Mouse (Mus musculus): ENCODE results near the gene Rara.
A peak's percentile ranks its signal among the peaks of the same experiment; 100 is the strongest.
"Not testable (repeated sequence)": the region's sequence is repeated elsewhere in the genome, so short reads cannot be mapped to it uniquely, and the experiment has no call there.

The Rara gene

GRCm38 (mm10) chr11:98968079-98968478 lies 40.5 kb downstream of the Rara start:
- no peak for DNase-seq (ENCODE audit: low spot score in 2 of 2)

DNA sequence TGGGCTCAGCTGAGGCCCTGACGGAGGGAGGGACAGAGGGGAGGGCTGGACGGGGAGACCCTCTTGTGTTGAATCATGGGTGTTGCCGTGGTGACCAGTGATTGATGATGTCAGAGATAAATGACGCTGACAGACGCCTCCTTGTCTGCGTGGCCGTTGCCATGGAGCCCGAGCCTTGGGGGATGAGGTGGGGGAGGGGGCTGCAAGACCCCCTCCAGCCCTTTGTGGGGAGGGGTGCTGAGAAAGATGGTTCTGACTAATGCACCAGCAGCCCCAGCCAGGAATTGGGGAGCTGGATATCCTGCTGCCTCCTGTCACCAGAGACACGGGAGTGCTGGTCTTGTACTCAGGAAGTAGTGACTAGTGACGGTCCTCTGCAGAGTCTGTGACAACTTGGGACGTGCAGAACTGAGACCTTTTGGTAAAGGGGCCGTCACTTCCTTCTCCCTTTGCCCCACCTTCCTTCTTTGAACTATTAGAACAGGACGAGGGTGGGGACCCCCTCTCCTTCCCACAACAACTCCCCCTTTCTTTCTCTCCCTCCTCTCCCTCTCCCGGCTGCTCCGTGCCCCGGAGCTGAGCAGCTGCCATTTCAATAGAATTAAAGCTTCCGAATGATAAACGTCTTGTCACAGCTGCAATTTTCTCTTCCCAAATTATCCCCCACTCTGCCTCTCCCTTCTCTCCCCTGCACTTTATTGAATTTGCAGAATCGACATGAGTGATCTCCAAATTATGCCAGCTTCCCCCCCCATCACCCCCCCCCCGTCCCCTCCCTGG lies 41.3 kb downstream of the Rara start:
- no peak for DNase-seq (ENCODE audit: low spot score in 2 of 2)

GRCm38 (mm10) chr11:98969496-98969927 lies 41.9 kb downstream of the Rara start:
- DNase-seq (ENCODE audit: low spot score in 2 of 2) = peak in 1 of 2 experiments; percentile 82

GRCm38 (mm10) chr11:98970191-98970925 lies 42.7 kb downstream of the Rara start:
- no peak for DNase-seq (ENCODE audit: low spot score in 2 of 2)

DNA sequence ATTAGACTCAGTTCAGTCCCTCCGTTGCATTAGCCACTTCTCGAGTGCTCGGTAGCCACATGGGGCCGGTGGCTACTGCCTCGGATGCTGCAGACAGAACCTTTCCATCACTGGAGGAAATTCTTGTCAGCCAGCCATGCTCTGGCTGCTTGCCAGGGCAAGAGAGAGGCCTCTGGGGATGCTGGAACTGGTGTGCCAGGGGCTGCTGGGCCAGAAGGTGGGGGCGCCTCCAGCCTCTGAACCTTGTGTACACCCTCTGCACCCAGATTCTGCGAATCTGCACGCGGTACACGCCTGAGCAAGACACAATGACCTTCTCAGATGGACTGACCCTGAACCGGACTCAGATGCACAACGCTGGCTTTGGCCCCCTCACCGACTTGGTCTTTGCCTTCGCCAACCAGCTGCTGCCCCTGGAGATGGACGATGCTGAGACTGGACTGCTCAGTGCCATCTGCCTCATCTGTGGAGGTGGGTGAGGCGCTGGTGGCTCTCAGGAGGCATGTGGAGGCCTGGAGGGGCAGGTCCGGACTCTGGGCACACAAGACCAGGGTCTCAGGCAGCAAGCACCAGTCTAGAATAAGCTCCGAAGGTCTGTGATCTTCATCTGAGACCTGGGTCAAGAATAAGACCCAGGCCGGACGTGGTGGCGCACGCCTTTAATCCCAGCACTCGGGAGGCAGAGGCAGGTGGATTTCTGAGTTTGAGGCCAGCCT lies 43.9 kb downstream of the Rara start:
- DNase-seq (ENCODE audit: low spot score in 2 of 2) = no peak

- DNase-seq (ENCODE audit: low spot score in 2 of 2) = peak in 1 of 2 experiments; percentile 82
Measured at GRCm38 (mm10) chr11:98972215-98972614, 44.6 kb downstream of the Rara start.

DNA sequence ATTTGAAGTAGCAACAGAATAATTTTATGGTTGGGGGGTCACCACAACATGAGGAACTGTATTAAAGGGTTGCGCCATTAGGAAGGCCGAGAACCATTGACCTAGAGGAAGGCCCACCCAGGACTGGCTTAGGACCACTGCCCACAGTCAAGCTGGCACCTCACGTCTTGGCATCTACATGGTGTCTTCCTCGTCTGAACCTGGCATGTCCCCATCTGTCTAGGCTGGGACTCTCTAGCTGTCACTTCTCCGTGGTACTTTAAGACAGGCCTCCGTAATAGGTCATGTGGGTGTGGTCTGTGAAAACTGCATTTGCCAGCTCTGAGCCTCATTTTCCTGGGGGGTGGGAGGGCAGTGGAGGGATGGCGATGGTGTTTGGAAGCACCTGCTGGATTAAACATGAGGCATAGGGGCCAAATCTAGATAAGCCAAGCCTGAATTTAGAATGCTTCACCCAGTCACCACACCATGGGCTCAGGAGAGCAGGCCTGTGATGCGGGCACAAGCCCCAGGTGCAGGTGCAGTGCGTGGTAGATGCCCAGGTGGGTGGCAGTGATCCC lies 45.3 kb downstream of the Rara start:
- no peak for DNase-seq (ENCODE audit: low spot score in 2 of 2)

DNA sequence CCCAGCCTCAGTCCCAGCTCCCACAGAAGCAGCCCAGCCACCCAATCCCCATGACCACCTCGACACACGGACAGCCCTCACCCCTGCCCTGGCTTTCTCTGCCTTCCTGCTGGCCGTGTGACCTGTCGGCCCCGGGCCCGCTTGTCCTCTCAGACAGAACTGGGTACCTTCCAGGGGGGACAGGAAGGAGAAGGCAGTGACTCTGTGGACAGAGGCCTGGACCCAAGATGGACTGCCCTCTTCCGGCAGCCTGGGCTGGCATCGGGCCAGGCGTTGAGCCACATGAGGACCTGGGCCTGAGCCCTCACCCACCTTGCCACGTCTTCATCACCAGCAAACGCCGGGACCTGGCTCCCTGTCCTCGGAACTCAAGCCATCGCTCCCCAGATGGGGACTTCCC lies 46.0 kb downstream of the Rara start:
- DNase-seq (ENCODE audit: low spot score in 2 of 2) = no peak

GRCm38 (mm10) chr11:98974213-98974612 lies 46.6 kb downstream of the Rara start:
- DNase-seq (ENCODE audit: low spot score in 2 of 2) = no peak

GRCm38 (mm10) chr11:98974871-98975719 lies 47.5 kb downstream of the Rara start:
- DNase-seq (ENCODE audit: low spot score in 2 of 2) = peak in 1 of 2 experiments; percentile 84

DNA sequence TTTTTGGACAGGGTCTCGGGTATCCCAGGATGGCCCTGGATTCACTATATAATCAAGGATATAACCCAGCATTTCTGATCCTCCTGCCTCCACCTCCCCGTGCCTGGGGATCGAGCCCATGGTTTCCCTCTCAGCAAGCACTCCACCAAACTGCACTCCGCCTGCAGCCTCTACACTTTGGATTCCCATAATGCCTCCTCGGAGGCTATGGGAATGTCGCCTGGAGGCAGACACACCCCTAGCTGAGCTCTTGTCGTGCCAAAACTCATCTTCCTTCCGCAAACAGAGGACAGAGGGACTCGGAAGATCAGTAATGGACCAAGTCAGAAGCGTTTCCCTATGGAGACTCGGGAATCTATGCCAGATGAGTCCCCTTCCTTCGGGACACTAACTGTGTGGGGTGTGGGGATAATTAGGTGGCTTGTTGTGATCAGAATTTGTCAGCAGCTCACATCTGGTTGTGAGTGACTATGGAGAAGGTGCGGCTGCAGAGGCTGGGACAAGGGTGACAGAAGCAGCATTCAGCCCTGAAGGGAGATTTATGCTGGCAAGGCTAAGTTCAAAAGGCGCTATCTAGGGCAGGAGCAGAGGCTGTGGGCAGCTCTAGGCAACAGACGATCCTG lies 51.0 kb downstream of the Rara start:
- no peak for DNase-seq (ENCODE audit: low spot score in 2 of 2)

GRCm38 (mm10) chr11:98979356-98979755 lies 51.7 kb downstream of the Rara start:
- no peak for DNase-seq (ENCODE audit: low spot score in 2 of 2)

DNA sequence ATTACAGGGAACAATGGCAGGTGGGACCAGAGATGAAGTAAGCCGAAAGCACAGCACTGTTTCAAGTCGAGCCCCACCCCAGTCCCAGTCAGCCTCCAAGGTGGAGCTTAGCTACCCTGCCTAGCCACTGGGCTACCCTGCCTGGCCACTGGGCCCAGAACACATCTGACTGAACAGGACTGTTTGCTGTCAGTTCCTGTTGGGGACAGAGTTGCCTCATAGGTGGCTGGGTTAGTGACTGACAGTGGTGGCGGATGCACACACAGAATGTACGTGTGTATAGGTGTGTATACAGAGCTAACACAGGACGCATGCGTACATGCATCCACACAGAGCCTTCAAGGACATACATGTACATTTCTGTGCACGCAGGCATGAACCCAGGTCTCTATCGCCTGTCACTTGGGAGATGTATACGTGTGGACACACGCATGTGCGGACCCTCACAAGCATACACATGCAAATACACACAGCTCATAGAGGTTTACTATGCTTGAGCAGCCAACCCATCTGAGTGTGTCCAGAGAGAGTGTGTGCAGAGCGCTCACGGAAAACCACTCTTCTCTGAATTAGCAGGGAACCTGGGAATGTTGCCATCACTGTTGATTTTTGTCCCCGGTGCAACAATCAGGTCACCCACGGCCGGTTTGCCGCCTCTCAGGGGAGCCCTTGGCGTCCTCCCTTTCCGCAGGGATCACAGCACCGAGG lies 53.8 kb downstream of the Rara start:
- no peak for DNase-seq (ENCODE audit: low spot score in 2 of 2)

GRCm38 (mm10) chr11:98981997-98982772 lies 54.6 kb downstream of the Rara start:
- DNase-seq (ENCODE audit: low spot score in 2 of 2) = no peak

DNA sequence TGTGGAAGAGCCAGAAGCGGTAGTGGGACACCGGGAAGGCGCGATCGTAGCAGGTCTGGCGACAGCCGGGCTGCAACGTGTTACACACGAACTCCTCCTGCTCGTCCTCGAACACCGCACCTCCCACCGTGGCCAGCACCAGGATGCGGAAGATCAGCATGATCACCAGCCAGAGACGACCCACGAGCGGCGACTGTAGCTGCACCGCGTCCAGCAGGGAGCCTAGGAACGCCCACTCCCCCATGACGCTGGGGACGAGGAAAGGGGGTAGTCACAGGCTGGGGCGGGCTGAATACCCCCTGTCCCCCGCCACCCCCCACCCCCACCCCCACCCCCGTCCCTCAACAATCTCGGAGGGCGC lies 55.1 kb downstream of the Rara start, which contains the start of gene Gjd3:
Gjd3 (minus strand) TSS at position 244 of the 361 bp plus-strand sequence.
- DNase-seq (ENCODE audit: low spot score in 2 of 2) = no peak

DNA sequence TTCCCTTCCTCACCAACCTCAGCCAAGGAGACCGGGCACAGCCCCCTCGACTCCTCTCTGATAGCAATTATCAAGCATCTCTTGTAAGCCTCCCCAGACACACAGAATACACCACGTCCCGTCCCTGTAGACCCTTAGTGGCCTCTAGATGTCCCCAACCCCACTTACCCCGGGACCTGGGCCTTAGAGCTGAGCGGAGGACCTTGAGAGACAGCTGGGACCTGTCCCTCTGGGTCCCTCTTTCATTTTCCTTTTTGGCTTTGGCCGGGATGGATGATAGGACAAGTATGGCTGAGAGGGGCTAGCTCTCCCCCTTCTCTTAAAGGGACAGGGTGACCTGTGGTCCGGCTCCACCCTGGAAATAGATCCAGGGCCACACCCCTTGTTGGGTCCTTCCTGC lies 55.9 kb downstream of the Rara start:
- DNase-seq (ENCODE audit: low spot score in 2 of 2) = no peak

DNA sequence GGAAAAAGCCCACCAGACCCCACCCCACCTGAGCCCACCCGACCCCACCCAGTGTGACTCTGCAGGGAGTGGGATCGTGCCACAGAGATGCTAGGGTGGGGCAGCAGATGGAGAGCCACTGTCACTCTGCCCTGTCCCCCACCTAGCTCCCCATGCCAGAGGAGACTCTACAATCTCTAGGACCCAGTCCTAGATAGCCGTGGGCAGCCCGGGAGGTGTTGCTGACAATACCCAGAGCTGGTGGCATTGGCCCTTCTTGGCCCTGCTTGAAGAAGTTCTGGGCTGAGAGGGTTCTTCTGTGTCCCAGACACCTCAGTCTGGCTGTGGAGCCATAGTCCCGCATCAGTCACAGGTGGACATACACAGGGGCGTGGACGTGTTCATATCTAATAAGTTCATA lies 57.9 kb downstream of the Rara start:
- no peak for DNase-seq (ENCODE audit: low spot score in 2 of 2)

GRCm38 (mm10) chr11:98988260-98988659 lies 60.6 kb downstream of the Rara start:
- not testable (repeated sequence) for DNase-seq (ENCODE audit: low spot score in 2 of 2)

DNA sequence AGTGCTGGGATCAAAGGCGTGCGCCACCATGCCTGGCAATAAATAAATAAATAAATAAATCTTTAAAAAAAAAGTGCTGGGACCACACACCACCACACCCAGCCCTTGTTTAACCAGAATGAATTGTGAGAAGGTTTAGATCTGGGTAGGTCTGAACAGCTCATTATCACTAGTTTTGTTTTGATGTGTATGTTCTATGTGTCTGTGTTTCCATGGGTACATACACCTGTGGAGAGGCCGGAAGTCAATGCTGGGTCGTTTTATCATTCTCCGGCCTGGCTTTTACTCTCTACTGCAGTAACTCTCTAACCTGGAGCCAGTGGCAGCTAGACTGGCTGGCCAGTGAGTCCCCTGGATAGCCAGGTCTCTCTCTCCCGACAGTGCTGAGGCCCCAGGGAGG lies 63.2 kb downstream of the Rara start:
- no peak for DNase-seq (ENCODE audit: low spot score in 2 of 2)
